Mouse (Mus musculus) ZHBTc4 (cell line): Measurements from ENCODE around the gene Slc36a3.

Source experiments
- DNase-seq: peaks from one replicate; pipeline ENCODE4 v3.0.0-alpha.2; 2011; ENCODE audit warnings: low read depth, low spot score

Gene Slc36a3

DNA sequence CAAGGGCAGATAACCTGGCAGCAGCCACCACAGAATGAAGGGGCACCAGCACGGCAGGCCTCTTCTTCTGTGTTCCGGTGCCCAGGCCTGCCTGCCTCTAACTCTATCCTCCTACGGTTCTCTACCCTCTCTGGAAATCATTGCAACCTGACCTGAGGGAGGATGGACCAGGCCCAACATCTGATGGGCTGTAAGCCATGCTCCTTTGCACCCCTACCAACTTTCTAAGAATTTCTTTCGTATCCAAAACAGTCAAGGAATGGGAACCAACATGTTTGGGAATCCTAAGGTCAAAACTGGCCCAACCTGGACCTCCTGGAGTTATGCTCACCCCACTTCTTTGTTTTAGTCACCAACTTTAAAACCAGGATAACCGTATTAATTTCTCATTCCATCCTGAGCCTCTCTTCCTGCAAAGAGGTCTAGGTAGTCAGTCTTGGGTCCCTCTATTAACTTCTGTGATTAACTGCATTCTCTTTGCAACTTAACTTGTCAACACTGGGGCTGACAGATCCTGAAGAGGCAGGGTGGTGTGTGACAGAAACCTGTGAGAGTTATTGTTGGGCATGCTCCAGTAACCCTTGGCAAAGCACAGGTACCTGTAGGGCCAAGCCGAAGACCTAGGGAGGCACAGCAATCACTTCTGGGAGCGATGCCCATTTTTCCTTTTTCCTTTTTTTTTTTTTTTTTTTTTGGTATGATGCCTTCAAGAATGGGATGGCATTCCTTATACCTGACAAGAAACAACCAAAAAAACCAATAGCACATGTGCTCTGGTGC is 41.8 kb downstream of the Slc36a3 start:
- DNase-seq, result no peak

GRCm38 (mm10) chr11:55106636-55107035 is 44.9 kb downstream of the Slc36a3 start:
- DNase-seq, result no peak

- no peak for DNase-seq
Measured at GRCm38 (mm10) chr11:55105389-55105788, 46.1 kb downstream of the Slc36a3 start.

DNA sequence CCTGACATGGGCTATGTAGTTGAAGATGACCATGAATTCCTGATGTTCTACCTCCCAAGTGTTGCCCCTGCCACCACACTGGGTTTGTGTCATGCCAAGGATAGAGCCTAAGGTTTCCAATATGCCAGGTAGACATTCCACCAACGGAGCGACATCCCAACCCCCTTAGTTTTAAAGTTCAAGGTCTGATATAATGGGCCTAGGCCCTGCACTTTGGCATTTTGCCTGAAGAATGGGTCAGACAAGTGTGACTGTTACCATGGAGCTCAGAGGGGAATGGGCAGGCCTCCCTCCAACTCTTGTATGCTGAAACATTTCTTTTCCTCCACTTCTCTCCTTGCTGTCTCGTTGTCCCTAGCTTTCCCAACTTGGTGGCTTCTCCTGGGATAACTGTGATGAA is 48.3 kb downstream of the Slc36a3 start:
- no peak for DNase-seq

GRCm38 (mm10) chr11:55102015-55102414 is 49.5 kb downstream of the Slc36a3 start:
- no peak for DNase-seq

GRCm38 (mm10) chr11:55099868-55100267 is 51.6 kb downstream of the Slc36a3 start:
- no peak for DNase-seq

DNA sequence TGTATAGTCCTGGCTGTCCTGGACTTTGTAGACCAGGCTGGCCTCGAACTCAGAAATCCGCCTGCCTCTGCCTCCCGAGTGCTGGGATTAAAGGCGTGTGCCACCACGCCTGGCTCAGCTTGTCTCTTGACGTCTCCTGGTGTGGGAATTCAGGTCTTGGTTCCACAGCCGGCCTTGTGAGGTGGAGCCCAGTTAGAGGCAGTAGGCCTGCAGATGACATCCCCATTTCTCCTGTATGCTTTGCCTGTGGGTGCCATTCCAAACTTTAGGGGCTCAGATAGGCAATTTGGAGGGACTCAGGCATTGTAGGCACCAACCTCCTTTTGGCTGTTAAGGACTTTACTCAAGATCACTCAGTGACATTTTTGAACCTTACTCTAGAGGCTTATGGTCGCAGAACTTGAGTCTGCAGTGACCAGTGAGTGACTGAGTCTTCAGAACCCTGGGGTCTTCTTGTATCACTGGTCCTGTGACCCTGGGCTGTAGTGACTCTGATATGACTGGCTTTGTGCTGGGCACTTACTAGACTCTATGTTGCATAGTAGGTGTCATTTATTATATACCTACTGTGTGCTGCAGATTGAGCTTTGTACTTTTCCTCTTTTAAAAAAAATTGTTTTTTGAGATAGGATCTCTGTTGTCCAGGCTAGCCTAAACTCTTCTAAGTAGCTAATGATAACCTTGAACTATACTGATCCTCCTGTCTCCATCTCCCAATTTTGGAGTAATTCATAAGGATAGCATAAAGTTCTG is 52.3 kb downstream of the Slc36a3 start:
- DNase-seq, result no peak

GRCm38 (mm10) chr11:55098189-55098915 is 53.2 kb downstream of the Slc36a3 start:
- no peak for DNase-seq

- DNase-seq, result peak; percentile 99
Measured at GRCm38 (mm10) chr11:55097463-55098188, 53.9 kb downstream of the Slc36a3 start, which contains the start of gene Gm2a. TSS of gene Gm2a (plus strand) at chr11:55098115.

DNA sequence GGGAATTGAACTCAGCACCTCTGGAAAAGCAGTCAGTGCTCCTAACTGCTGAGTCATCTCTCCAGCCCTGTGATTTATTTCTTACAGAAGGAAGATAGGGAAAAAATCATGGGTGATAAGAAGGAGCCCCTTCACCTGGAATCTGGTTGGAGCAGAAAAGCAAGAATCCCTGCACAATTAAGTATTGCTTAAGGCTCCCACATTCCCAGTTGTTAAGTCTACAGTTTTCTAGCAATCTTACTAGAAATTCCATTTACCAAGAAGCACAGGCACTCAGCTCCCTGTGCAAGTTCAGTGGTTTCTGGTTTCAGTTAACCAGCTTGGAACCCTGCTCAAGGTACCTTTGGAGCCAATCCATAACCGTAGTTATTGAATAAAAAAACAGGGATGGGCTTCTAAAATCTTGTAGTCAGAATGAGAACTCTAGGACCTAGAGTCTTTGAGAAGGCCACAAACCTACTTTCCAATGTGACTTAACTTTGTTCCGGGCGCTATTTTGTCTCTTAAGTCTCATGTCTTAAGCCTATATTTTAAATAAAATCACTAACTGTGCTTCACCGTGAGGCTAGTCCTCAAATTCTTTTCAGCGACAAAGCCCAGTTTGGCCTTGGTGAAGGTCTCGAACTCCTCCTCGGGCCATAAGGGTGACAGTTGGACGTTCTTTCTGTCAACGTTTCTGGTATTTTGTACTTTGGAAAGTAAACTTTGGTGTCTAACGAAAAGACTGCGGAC is 54.6 kb downstream of the Slc36a3 start:
- no peak for DNase-seq

- DNase-seq, result peak; percentile 72
Measured at GRCm38 (mm10) chr11:55096296-55096695, 55.2 kb downstream of the Slc36a3 start.

DNA sequence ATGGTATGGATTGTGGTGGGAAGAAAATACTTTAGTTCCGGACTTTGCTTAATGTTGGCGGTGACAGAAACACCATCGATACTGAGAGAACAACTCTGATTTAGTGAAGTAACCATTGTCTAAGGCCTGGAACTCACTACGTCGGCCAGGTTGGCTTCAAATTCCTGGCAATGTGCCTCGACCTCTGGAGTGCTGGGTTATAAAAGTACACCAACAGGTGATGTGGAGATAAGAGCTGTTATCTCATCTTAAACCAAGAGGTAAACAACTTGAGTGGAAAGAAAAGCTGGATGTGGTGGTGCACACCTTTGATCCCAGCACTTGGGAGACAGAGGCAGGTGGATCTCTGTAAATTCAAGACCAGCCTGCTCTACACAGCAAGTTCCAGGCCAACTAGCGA is 58.4 kb downstream of the Slc36a3 start:
- DNase-seq, result no peak

DNA sequence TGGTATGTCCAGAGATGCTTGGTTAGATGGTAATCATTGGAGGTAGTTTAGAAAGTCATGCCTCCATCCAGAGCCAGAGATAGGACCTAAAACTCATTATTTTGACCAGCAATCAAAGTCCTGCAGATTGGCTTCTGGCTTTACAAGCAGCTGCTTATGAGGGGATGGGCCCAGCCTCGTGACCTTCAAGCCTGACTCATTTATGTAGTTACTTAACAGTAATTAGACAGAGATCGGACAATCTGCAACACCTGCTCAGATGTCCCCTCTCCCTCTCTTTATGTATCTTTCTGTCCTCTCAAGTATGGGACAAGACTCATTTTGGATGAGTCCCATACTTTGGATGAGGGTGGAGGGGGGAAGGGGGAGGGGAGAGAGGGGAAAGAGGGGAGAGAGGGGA is 61.6 kb downstream of the Slc36a3 start:
- no peak for DNase-seq

DNA sequence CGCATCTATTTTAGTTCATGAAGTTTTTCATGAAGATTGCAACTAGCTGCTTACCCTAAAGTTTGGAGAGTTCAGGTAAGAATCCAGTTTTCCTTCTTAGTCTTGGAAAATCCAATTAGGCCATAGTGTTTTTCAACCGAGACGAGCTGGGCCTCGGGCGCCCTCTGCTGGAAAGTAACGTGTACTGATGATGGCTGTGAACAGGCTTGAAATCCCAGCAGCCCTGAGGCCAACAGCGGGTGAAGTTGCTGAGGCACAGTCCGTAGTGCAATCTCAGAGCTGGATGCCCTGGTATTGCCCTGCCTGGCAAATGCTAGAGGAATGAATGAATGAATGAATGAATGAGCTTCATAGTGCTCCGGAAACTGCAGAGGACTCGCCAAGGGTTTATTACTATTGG is 64.5 kb downstream of the Slc36a3 start:
- peak; percentile 87 for DNase-seq

- DNase-seq, result no peak
Measured at GRCm38 (mm10) chr11:55085396-55085795, 66.1 kb downstream of the Slc36a3 start.

DNA sequence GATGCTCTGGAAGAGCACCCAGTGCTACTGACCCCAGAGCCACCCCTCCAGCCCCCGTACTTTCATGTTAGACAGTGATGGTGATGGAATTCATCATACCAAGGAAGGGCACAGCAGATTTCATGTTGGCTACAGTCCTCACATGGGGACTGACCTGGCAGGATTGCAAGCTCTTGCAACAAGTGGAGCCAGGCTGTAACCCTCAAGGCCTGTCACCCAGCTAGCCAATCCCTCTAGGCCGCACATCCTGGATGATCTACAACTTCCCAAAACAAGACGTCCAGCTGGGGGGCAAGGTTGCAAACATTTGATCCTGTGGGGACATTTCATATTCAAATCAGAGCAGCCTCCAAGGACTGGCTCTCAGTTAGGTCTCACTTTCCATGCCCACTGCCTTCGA is 66.9 kb downstream of the Slc36a3 start:
- DNase-seq, result no peak

DNA sequence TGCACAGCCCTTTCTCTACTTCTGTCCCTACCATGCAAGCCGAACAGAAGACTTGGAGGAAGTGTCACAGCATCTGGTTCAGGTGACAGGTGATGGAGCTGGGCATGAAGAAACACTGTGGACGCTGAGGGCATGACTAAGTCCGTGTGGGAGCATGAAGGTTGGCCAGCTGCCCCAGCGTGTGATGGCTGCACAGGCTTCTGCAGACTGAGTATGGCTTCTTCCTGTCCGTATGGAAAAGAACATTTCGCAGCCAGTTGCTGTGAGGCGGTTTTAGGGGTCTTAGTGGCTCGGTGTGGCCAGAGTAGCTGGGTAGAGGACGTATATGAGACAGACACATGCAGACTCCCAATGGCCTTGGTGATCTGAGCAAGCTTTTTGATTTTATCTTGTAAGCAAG is 70.3 kb downstream of the Slc36a3 start:
- DNase-seq, result no peak

DNA sequence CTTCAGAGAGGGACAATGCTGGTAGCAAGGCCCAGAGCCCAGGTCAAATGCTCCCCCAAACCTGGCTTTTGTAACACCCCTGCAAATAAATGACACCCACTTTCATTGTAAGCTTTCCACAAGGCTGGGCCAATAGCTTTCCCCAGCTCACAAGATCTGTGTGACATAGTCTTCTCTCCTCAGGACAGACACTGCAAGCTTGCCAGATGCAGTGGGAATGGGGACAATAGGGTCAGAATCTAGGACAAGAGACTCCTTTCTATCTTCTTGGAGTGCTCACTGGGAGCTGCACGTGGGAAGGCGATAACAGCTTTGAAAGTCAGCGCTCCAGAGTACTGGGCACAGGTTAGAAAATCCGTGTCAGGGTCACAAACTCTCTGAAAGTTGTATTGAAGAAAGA is 72.3 kb downstream of the Slc36a3 start:
- no peak for DNase-seq

GRCm38 (mm10) chr11:55078502-55078901 is 73.0 kb downstream of the Slc36a3 start:
- DNase-seq, result no peak

- peak; percentile 81 for DNase-seq
Measured at GRCm38 (mm10) chr11:55077331-55078231, 73.9 kb downstream of the Slc36a3 start, which contains the start of gene Ccdc69. TSS of gene Ccdc69 (minus strand) at chr11:55078131.
